Mouse (Mus musculus) MEL (cell line): ENCODE results near the gene Atg2a. TPM values are rescaled to one million over a fixed set of nuclear protein-coding genes. Genes with fewer than 3 reads are reported as not detected.

ENCODE experiments used
- DNase-seq: peaks from one replicate; pipeline ENCODE4 v3.0.0; 2011; ENCODE audit warnings: low read depth, low spot score
- H3K27ac ChIP-seq: 2 replicates; pipeline ENCODE4 v1.5.1; 2012; ENCODE audit warnings: low read depth, mild to moderate bottlenecking, control low read depth, low read length, moderate library complexity; ENCODE audit not compliant: control insufficient read depth
- H3K27me3 ChIP-seq, 2 experiments: fragments of 150-350 bp in 1 of 2; sonication (generic) in 1 of 2; 2 replicates each; pipeline ENCODE4 v1.6.1; 2012; ENCODE audit warnings: low read length in 2 of 2, mild to moderate bottlenecking in 2 of 2, improper control_type of control experiment in 1 of 2, moderate library complexity in 1 of 2; ENCODE audit not compliant: insufficient read depth in 2 of 2, control insufficient read depth in 1 of 2
- H3K36me3 ChIP-seq, 2 experiments: 2 replicates each; pipeline ENCODE4 v1.6.1; 2012 to 2014; ENCODE audit warnings: low read length in 2 of 2, improper control_type of control experiment in 1 of 2, inconsistent platforms in 1 of 2, mild to moderate bottlenecking in 1 of 2; ENCODE audit not compliant: insufficient read depth in 2 of 2, control insufficient read depth in 1 of 2
- H3K4me1 ChIP-seq, 2 experiments: fragments of 150-350 bp in 1 of 2; sonication (generic) in 1 of 2; 2 replicates each; pipeline ENCODE4 v1.6.1; 2012; ENCODE audit warnings: low read length in 2 of 2, improper control_type of control experiment in 1 of 2, mild to moderate bottlenecking in 1 of 2; ENCODE audit not compliant: insufficient read depth in 2 of 2, control insufficient read depth in 1 of 2
- H3K4me3 ChIP-seq, 2 experiments: fragments of 150-350 bp in 1 of 2; sonication (generic) in 1 of 2; 2 replicates each; pipeline ENCODE4 v1.5.1; 2012; ENCODE audit warnings: low read depth in 2 of 2, low read length in 2 of 2, mild to moderate bottlenecking in 2 of 2, moderate library complexity in 2 of 2, control low read depth in 1 of 2, improper control_type of control experiment in 1 of 2; ENCODE audit not compliant: control insufficient read depth in 1 of 2, insufficient read depth in 1 of 2
- H3K79me2 ChIP-seq: 2 replicates; pipeline ENCODE4 v1.6.1; 2012; ENCODE audit warnings: mild to moderate bottlenecking, low read length, moderate library complexity; ENCODE audit not compliant: control insufficient read depth, poor library complexity, insufficient read depth
- H3K9ac ChIP-seq: 2 replicates; pipeline ENCODE4 v1.6.1; 2012; ENCODE audit warnings: low read depth, mild to moderate bottlenecking, control low read depth, low read length, moderate library complexity; ENCODE audit not compliant: control insufficient read depth, poor library complexity, severe bottlenecking
- H3K9me3 ChIP-seq: fragments of 150-350 bp; sonication (generic); replicated peaks from 2 replicates; pipeline ENCODE4 v1.6.1; 2012; ENCODE audit warnings: mild to moderate bottlenecking, low read length, improper control_type of control experiment, moderate library complexity; ENCODE audit not compliant: insufficient read depth
- BHLHE40 ChIP-seq: IDR thresholded peaks from 2 replicates; pipeline ENCODE4 v1.6.1; 2012; ENCODE audit warnings: low read depth, mild to moderate bottlenecking, inconsistent platforms, low read length, improper control_type of control experiment, borderline replicate concordance
- CHD1 ChIP-seq: IDR thresholded peaks from 2 replicates; pipeline ENCODE4 v1.6.1; 2012; ENCODE audit warnings: low read depth, mild to moderate bottlenecking, inconsistent platforms, low read length, improper control_type of control experiment
- CHD2 ChIP-seq: IDR thresholded peaks from 2 replicates; pipeline ENCODE4 v1.6.1; 2011; ENCODE audit warnings: low read length, improper control_type of control experiment
- CTCF ChIP-seq, 3 experiments: IDR thresholded peaks in 2 of 3; conservative IDR thresholded peaks in 1 of 3; 2 replicates each; pipeline ENCODE4 v1.5.1; 2011 to 2012; ENCODE audit warnings: low read length in 3 of 3, low read depth in 2 of 3, mild to moderate bottlenecking in 2 of 3, improper control_type of control experiment in 1 of 3, inconsistent platforms in 1 of 3, mixed read lengths in 1 of 3, moderate library complexity in 1 of 3; ENCODE audit not compliant: control insufficient read depth in 1 of 3, insufficient read depth in 1 of 3, poor library complexity in 1 of 3, severe bottlenecking in 1 of 3
- E2F4 ChIP-seq: IDR thresholded peaks from 2 replicates; pipeline ENCODE4 v1.6.1; 2011; ENCODE audit warnings: low read depth, low read length, improper control_type of control experiment, borderline replicate concordance
- ELF1 ChIP-seq: IDR thresholded peaks from 2 replicates; pipeline ENCODE4 v1.6.1; 2014; ENCODE audit warnings: low read depth, mild to moderate bottlenecking, inconsistent platforms, low read length, improper control_type of control experiment, moderate library complexity
- EP300 ChIP-seq, 2 experiments: IDR thresholded peaks; 2 replicates each; pipeline ENCODE4 v1.6.1; 2011; ENCODE audit warnings: improper control_type of control experiment in 2 of 2, low read length in 2 of 2, low read depth in 1 of 2, mild to moderate bottlenecking in 1 of 2
- GABPA ChIP-seq: IDR thresholded peaks from 2 replicates; pipeline ENCODE4 v1.6.1; 2012; ENCODE audit warnings: low read depth, mild to moderate bottlenecking, inconsistent platforms, low read length, improper control_type of control experiment, moderate library complexity
- HCFC1 ChIP-seq: IDR thresholded peaks from 2 replicates; pipeline ENCODE4 v1.6.1; 2012; ENCODE audit warnings: low read depth, mild to moderate bottlenecking, inconsistent platforms, low read length, improper control_type of control experiment, moderate library complexity
- MAX ChIP-seq: IDR thresholded peaks from 2 replicates; pipeline ENCODE4 v1.6.1; 2011; ENCODE audit warnings: low read length, improper control_type of control experiment
- MAZ ChIP-seq: IDR thresholded peaks from 2 replicates; pipeline ENCODE4 v1.6.1; 2012; ENCODE audit warnings: low read depth, mild to moderate bottlenecking, inconsistent platforms, low read length, improper control_type of control experiment
- MEF2A ChIP-seq: IDR thresholded peaks from 2 replicates; pipeline ENCODE4 v1.6.1; 2014; ENCODE audit warnings: low read depth, mild to moderate bottlenecking, inconsistent platforms, low read length, improper control_type of control experiment; ENCODE audit not compliant: poor library complexity, insufficient replicate concordance, severe bottlenecking; ENCODE audit errors: extremely low read depth
- MXI1 ChIP-seq: IDR thresholded peaks from 2 replicates; pipeline ENCODE4 v1.6.1; 2011; ENCODE audit warnings: mild to moderate bottlenecking, low read depth, low read length, improper control_type of control experiment
- MYC ChIP-seq: IDR thresholded peaks from 2 replicates; pipeline ENCODE4 v1.6.1; 2011; ENCODE audit warnings: low read depth, mild to moderate bottlenecking, low read length, improper control_type of control experiment, moderate library complexity
- NRF1 ChIP-seq: IDR thresholded peaks from 2 replicates; pipeline ENCODE4 v1.6.1; 2014; ENCODE audit warnings: low read depth, mild to moderate bottlenecking, inconsistent platforms, low read length, improper control_type of control experiment, moderate library complexity; ENCODE audit not compliant: poor library complexity, insufficient read depth, severe bottlenecking
- POLR2A ChIP-seq, 2 experiments: IDR thresholded peaks; 2 replicates each; pipeline ENCODE4 v1.6.1; 2011 to 2012; ENCODE audit warnings: low read length in 2 of 2, mild to moderate bottlenecking in 2 of 2, control low read depth in 1 of 2, improper control_type of control experiment in 1 of 2, low read depth in 1 of 2, moderate library complexity in 1 of 2; ENCODE audit not compliant: control insufficient read depth in 1 of 2, insufficient read depth in 1 of 2, poor library complexity in 1 of 2
- RAD21 ChIP-seq: IDR thresholded peaks from 2 replicates; pipeline ENCODE4 v1.6.1; 2011; ENCODE audit warnings: mild to moderate bottlenecking, low read depth, low read length, improper control_type of control experiment
- RCOR1 ChIP-seq: IDR thresholded peaks from 2 replicates; pipeline ENCODE4 v1.6.1; 2012; ENCODE audit warnings: low read depth, mild to moderate bottlenecking, inconsistent platforms, low read length, improper control_type of control experiment
- SMC3 ChIP-seq: IDR thresholded peaks from 2 replicates; pipeline ENCODE4 v1.6.1; 2011; ENCODE audit warnings: low read depth, low read length, improper control_type of control experiment
- TCF12 ChIP-seq: IDR thresholded peaks from 2 replicates; pipeline ENCODE4 v1.6.1; 2014; ENCODE audit warnings: low read depth, mild to moderate bottlenecking, inconsistent platforms, low read length, improper control_type of control experiment, moderate library complexity
- UBTF ChIP-seq: IDR thresholded peaks from 2 replicates; pipeline ENCODE4 v1.6.1; 2012; ENCODE audit warnings: low read depth, mild to moderate bottlenecking, inconsistent platforms, low read length, improper control_type of control experiment, moderate library complexity, borderline replicate concordance; ENCODE audit not compliant: insufficient read depth
- ZC3H11A ChIP-seq: IDR thresholded peaks from 2 replicates; pipeline ENCODE4 v1.6.1; 2012; ENCODE audit warnings: low read depth, mild to moderate bottlenecking, inconsistent platforms, low read length, improper control_type of control experiment
- polyA plus RNA-seq, 2 experiments: library from polyadenylated mRNA; stranded (reverse) in 1 of 2; unstranded in 1 of 2; fragments of >175 nt in 1 of 2; fragments of >200 nt in 1 of 2; gene quantifications; 2 replicates each; pipeline versions ENCODE4 v1.2.1 to v1.2.4; 2012; ENCODE audit warnings: low replicate concordance in 2 of 2, low read depth in 1 of 2; ENCODE audit not compliant: insufficient read length in 2 of 2, insufficient read depth in 1 of 2, missing spikeins in 1 of 2
- total RNA-seq: library from RNA; depleted of rRNA; stranded (reverse); fragments of 300-350 nt; gene quantifications from 2 replicates; pipeline ENCODE4 v1.2.3, GENCODE M21; 2012

Gene Atg2a
- total and polyA plus RNA-seq, 3 experiments = 7.9 to 21.7 TPM; not detected in 1

DNA sequence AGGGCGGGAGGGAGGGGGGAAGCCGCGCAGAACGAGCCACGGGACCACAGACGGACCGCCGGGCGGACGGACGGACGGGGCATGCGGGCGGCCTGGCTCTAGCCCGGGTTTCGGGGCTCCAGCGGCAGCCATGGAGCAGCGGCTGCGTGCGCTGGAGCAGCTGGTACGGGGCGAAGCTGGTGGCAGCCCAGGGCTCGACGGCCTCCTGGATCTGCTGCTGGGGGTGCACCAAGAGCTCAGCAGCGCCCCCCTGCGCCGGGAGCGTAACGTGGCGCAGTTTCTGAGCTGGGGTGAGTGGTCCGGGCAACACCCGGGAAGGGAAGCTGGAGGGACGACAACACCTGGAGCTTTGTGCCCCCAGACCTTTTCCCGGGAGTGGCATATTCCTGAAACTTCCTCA lies 65.1 kb downstream of the Atg2a start:
- H3K27ac ChIP-seq = no peak overlapping the region
- H3K4me1 ChIP-seq = peaks cover 11 to 14% of the 10 kb centered on the region in 2 experiments
- peak overlapping the region; percentile 76 for H3K9ac ChIP-seq
- peaks cover 0 to 14% of the 10 kb centered on the region in 2 experiments; a peak in 2 of 4 replicates for H3K36me3 ChIP-seq
- DNase-seq = peak; percentile 85
- no peaks in the 10 kb centered on the region for H3K27me3 ChIP-seq
- no peaks in the 10 kb centered on the region for H3K9me3 ChIP-seq
- no peak for TF ChIP-seq EP300 (IDR thresholded peaks at IDR 0.05; ENCODE audit: low read depth in 1 of 2, low read length in 2 of 2)
- TF ChIP-seq CHD1 = no peak
- no peak for TF ChIP-seq UBTF
- peak; percentile 27 for TF ChIP-seq RAD21
- TF ChIP-seq ZC3H11A = peak; percentile 24; the same call in 1 of the 2 replicates
- 0 out of 2 replicates have a peak, but pooled peaks have one; percentile 3 for TF ChIP-seq ELF1
- peak; percentile 75 to 89 (median 84) for TF ChIP-seq CTCF (IDR thresholded peaks at IDR 0.05 in 2 of 3, conservative IDR thresholded peaks at IDR 0.05 in 1 of 3; ENCODE audit: control insufficient read depth in 1 of 3, insufficient read depth in 1 of 3, low read depth in 2 of 3, low read length in 3 of 3, poor library complexity in 1 of 3, severe bottlenecking in 1 of 3)
- no peak for TF ChIP-seq HCFC1
- no peak for TF ChIP-seq BHLHE40
- peak; percentile 36; the same call in 1 of the 2 replicates for TF ChIP-seq MXI1
- TF ChIP-seq POLR2A (IDR thresholded peaks at IDR 0.05; ENCODE audit: control insufficient read depth in 1 of 2, insufficient read depth in 1 of 2, low read depth in 1 of 2, low read length in 2 of 2, poor library complexity in 1 of 2) = 0 out of 4 replicates have a peak, but pooled peaks of 1 of the 2 experiments have one; percentile 29
- peak; percentile 20; the same call in 1 of the 2 replicates for TF ChIP-seq NRF1
- TF ChIP-seq SMC3 = peak; percentile 59
- TF ChIP-seq CHD2 = no peak
- peak; percentile 25; the same call in 1 of the 2 replicates for TF ChIP-seq MAZ
- H3K79me2 ChIP-seq = no peaks in the 10 kb centered on the region; the same call in 1 of the 2 replicates
- peak overlapping the region; percentile 66 to 73 for H3K4me3 ChIP-seq

DNA sequence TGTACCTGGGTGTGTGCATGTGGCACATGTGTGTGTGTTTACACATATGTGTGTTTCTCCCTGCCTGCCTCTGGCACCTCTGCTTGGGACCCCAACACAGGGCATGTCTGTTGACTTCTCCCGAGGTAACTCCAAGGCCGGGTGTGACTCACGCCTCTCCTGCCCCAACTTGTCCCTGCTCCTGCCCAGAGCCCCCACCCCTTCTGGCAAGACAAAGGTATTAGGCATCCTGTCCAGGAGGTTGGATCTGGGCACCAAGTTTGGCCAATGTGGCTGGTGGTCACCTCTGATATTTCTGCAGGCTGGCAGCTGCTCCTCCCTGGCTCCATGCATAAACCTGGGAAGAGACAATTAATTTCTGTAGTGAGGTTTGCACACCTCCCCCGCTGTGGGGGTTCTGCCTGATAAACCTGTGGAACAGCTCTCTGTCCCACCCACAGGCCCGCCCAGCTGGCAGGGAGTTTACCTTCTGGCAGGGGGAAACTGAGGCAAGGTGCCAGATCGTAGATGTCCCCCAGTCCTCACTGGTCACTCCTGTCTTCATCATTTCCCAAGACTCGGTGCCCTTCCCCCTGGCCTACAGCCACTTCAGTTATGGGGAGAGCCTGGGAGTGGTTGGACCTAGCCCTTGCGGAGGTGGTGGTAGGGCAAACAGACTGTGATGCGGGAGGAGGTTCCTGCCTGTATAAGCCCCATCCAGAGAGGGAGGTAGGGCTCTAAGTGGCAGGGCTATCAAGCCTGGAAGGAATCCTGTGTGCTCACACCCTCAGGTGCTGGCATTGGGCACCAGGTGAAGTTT lies 66.5 kb downstream of the Atg2a start:
- H3K27me3 ChIP-seq = no peaks in the 10 kb centered on the region
- H3K9me3 ChIP-seq = no peaks in the 10 kb centered on the region
- H3K9ac ChIP-seq = no peak overlapping the region
- no peak overlapping the region for H3K4me3 ChIP-seq
- H3K36me3 ChIP-seq = peaks cover 0 to 3% of the 10 kb centered on the region in 2 experiments; a peak in 1 of 4 replicates
- DNase-seq = no peak
- peaks cover 0 to under 1% of the 10 kb centered on the region in 2 experiments; a peak in 2 of 4 replicates for H3K4me1 ChIP-seq
- TF ChIP-seq TCF12 (no peak), E2F4 (no peak), MYC (no peak), UBTF (no peak), CHD2 (no peak), ZC3H11A (no peak), GABPA (no peak), MAX (no peak), RCOR1 (no peak), MEF2A (no peak)
- no peaks in the 10 kb centered on the region; the same call in 1 of the 2 replicates for H3K79me2 ChIP-seq
- no peak overlapping the region for H3K27ac ChIP-seq
